Mouse (Mus musculus): Measurements from ENCODE around the gene Cacnb4.

GRCm38 (mm10) chr2:52720231-52721025 is 43.8 kb upstream of the Cacnb4 start:
- TF ChIP-seq CTCF (IDR thresholded peaks at IDR 0.05; ENCODE audit: extremely low read depth, insufficient read depth, insufficient read length, insufficient replicate concordance): no peak
- TF ChIP-seq POLR2A (IDR thresholded peaks at IDR 0.05; ENCODE audit: low read depth, low read length): no peak
